Mouse (Mus musculus) C2C12 (cell line): ENCODE measurements at regions not wholly inside any gene's neighbourhood (a gene's known extent, or its start where the extent isn't known, plus 50 kb on each side); places are given as distances from the start of the nearest gene placed in this dataset.

Experiments used
- CTCF ChIP-seq: IDR thresholded peaks from one replicate; pipeline ENCODE4 v1.5.1; 2011; ENCODE audit not compliant: control insufficient read depth, insufficient read depth, insufficient read length
- MAX ChIP-seq: IDR thresholded peaks from one replicate; pipeline ENCODE4 v1.6.1; 2011; ENCODE audit warnings: mild to moderate bottlenecking, control low read depth
- MYOG ChIP-seq: IDR thresholded peaks from one replicate; pipeline ENCODE4 v1.6.1; 2011; ENCODE audit not compliant: control insufficient read depth, insufficient read length; ENCODE audit errors: extremely low read depth
- USF1 ChIP-seq: IDR thresholded peaks from one replicate; pipeline ENCODE4 v1.6.1; 2011; ENCODE audit warnings: low read depth, mild to moderate bottlenecking, control low read depth, moderate library complexity

- TF ChIP-seq MAX (no peak), CTCF (no peak), USF1 (no peak), MYOG (no peak)
Observed at GRCm38 (mm10) chr4:131132781-131133180, 188.6 kb downstream of the Matn1 start.
